Mouse (Mus musculus) liver, embryonic 11.5 days (tissue): ENCODE results near the gene Iqcf3. TPM values are rescaled to one million over a fixed set of nuclear protein-coding genes. Genes with fewer than 3 reads are reported as not detected.

ENCODE experiments used
- ATAC-seq: fragments of 200-750 bp; cut with Nextera tagmentation; replicated peaks from 2 replicates; pipeline ENCODE4 v1.8.0; 2017; ENCODE audit warnings: moderate number of reproducible peaks, mild to moderate bottlenecking, moderate TSS enrichment, moderate library complexity; ENCODE audit not compliant: low FRiP score
- DNase-seq: peaks from one replicate; pipeline ENCODE4 v3.0.0-alpha.2; 2017; ENCODE audit warnings: low spot score
- H3K27ac ChIP-seq: fragments of 300-500 bp; sonication (generic); 2 replicates; pipeline ENCODE4 v1.5.1; 2014; ENCODE audit warnings: mild to moderate bottlenecking, low read depth, low read length, control low read depth
- H3K27me3 ChIP-seq: fragments of 300-500 bp; sonication (generic); replicated peaks from 2 replicates; pipeline ENCODE4 v1.6.1; 2014; ENCODE audit warnings: low read length, mixed read lengths; ENCODE audit not compliant: control insufficient read depth, insufficient read depth
- H3K36me3 ChIP-seq: fragments of 300-500 bp; sonication (generic); 2 replicates; pipeline ENCODE4 v1.6.1; 2014; ENCODE audit warnings: mild to moderate bottlenecking, low read length, moderate library complexity, mixed read lengths; ENCODE audit not compliant: control insufficient read depth, insufficient read depth
- H3K4me1 ChIP-seq: fragments of 300-500 bp; sonication (generic); replicated peaks from 2 replicates; pipeline ENCODE4 v1.6.1; 2014; ENCODE audit warnings: low read length, mixed read lengths; ENCODE audit not compliant: control insufficient read depth, insufficient read depth
- H3K4me2 ChIP-seq: fragments of 300-500 bp; sonication (generic); 2 replicates; pipeline ENCODE4 v1.6.1; 2014; ENCODE audit warnings: mild to moderate bottlenecking, control low read depth, moderate library complexity
- H3K4me3 ChIP-seq: fragments of 300-500 bp; sonication (generic); 2 replicates; pipeline ENCODE4 v1.5.1; 2014; ENCODE audit warnings: low read depth, low read length, control low read depth
- H3K9ac ChIP-seq: fragments of 300-500 bp; sonication (generic); 2 replicates; pipeline ENCODE4 v1.6.1; 2014; ENCODE audit warnings: low read depth, low read length, control low read depth
- H3K9me3 ChIP-seq: fragments of 300-500 bp; sonication (generic); 2 replicates; pipeline ENCODE4 v1.6.1; 2016; ENCODE audit warnings: low read length, inconsistent platforms, mixed read lengths; ENCODE audit not compliant: control insufficient read depth
- WGBS: fragments of 180-500 bp; shearing (Covaris S2); extraction: QIAGEN DNeasy Blood & Tissue Kit; methylation state at CpG from one replicate; pipeline ENCODE4 v1.1.7; 2014; 5-methylcytosine and 5-hydroxymethylcytosine counted together
- polyA plus RNA-seq: library from polyadenylated mRNA; unstranded; fragments of >200 nt; fragmentation: Nextera tagmentation; extraction: Ambion mirVana; gene quantifications from 2 replicates; pipeline ENCODE4 v1.2.1, GENCODE M21; 2014

Gene Iqcf3
- polyA plus RNA-seq, 1 experiment from 2014 or later = not detected

- H3K27ac ChIP-seq = no peak overlapping the region
- 86% methylated on average over 16 of the region's 16 CpGs for WGBS
- H3K4me1 ChIP-seq = peaks cover 27% of the 10 kb centered on the region
- no peaks in the 10 kb centered on the region for H3K9me3 ChIP-seq
- no peak overlapping the region for H3K9ac ChIP-seq
- DNase-seq (no peak), ATAC-seq (no peak)
- H3K27me3 ChIP-seq = no peaks in the 10 kb centered on the region
- no peaks in the 10 kb centered on the region for H3K36me3 ChIP-seq
- H3K4me3 ChIP-seq = no peak overlapping the region
- no peak overlapping the region for H3K4me2 ChIP-seq
Observed at GRCm38 (mm10) chr9:106473081-106473752, 88.2 kb downstream of the Iqcf3 start.

- Histone ChIP-seq H3K27ac (no peak overlapping the region; the same call in 1 of the 2 replicates), H3K4me2 (no peak overlapping the region), H3K4me3 (no peak overlapping the region), H3K9me3 (no peaks in the 10 kb centered on the region), H3K27me3 (no peaks in the 10 kb centered on the region), H3K4me1 (peaks cover 23% of the 10 kb centered on the region), H3K9ac (no peak overlapping the region), H3K36me3 (no peaks in the 10 kb centered on the region)
- DNase-seq = no peak
- no peak for ATAC-seq
- 65% methylated on average over 4 of the region's 4 CpGs for WGBS
Observed at GRCm38 (mm10) chr9:106472321-106472720, 89.1 kb downstream of the Iqcf3 start.

GRCm38 (mm10) chr9:106471892-106472291, 89.5 kb downstream of the Iqcf3 start:
- peak overlapping the region; percentile 37 for H3K4me2 ChIP-seq
- no peak for ATAC-seq
- no peak overlapping the region for H3K4me3 ChIP-seq
- H3K4me1 ChIP-seq = peaks cover 23% of the 10 kb centered on the region
- no peak for DNase-seq
- H3K9me3 ChIP-seq = no peaks in the 10 kb centered on the region
- no peaks in the 10 kb centered on the region for H3K36me3 ChIP-seq
- WGBS = 35% methylated on average over 5 of the region's 5 CpGs
- H3K27ac ChIP-seq = no peak overlapping the region
- H3K27me3 ChIP-seq = no peaks in the 10 kb centered on the region
- no peak overlapping the region for H3K9ac ChIP-seq

GRCm38 (mm10) chr9:106470991-106471750, 90.3 kb downstream of the Iqcf3 start:
- Histone ChIP-seq H3K9ac (no peak overlapping the region), H3K27me3 (peaks cover under 1% of the 10 kb centered on the region; the same call in 1 of the 2 replicates), H3K4me1 (peaks cover 20% of the 10 kb centered on the region), H3K9me3 (no peaks in the 10 kb centered on the region), H3K27ac (no peak overlapping the region), H3K36me3 (no peaks in the 10 kb centered on the region), H3K4me2 (peak overlapping the region; percentile 37), H3K4me3 (no peak overlapping the region)
- 66% methylated on average over 14 of the region's 14 CpGs for WGBS
- DNase-seq = no peak
- ATAC-seq = no peak

- ATAC-seq = no peak
Observed at GRCm38 (mm10) chr9:106469776-106470175, 91.7 kb downstream of the Iqcf3 start.

GRCm38 (mm10) chr9:106469317-106469716, 92.1 kb downstream of the Iqcf3 start:
- Histone ChIP-seq H3K9ac (no peak overlapping the region), H3K4me3 (no peak overlapping the region), H3K27ac (no peak overlapping the region), H3K9me3 (no peaks in the 10 kb centered on the region), H3K27me3 (peaks cover 19% of the 10 kb centered on the region), H3K36me3 (no peaks in the 10 kb centered on the region), H3K4me2 (no peak overlapping the region), H3K4me1 (peaks cover 12% of the 10 kb centered on the region)
- ATAC-seq (no peak), DNase-seq (no peak)
- 51% methylated on average over 6 of the region's 6 CpGs for WGBS

More at GRCm38 (mm10) chr9:106469776-106470175, 91.7 kb downstream of the Iqcf3 start:
- DNase-seq = no peak
- Histone ChIP-seq H3K27ac (no peak overlapping the region), H3K9me3 (no peaks in the 10 kb centered on the region), H3K4me3 (no peak overlapping the region), H3K9ac (no peak overlapping the region), H3K36me3 (no peaks in the 10 kb centered on the region), H3K4me1 (peaks cover 12% of the 10 kb centered on the region), H3K27me3 (peaks cover 15% of the 10 kb centered on the region), H3K4me2 (no peak overlapping the region)
- WGBS = 55% methylated on average over 9 of the region's 9 CpGs

GRCm38 (mm10) chr9:106467746-106468145, 93.7 kb downstream of the Iqcf3 start:
- WGBS = 86% methylated on average over 7 of the region's 7 CpGs
- no peaks in the 10 kb centered on the region for H3K9me3 ChIP-seq
- no peak overlapping the region for H3K4me2 ChIP-seq
- no peak overlapping the region for H3K27ac ChIP-seq
- no peak overlapping the region for H3K9ac ChIP-seq
- no peak overlapping the region for H3K4me3 ChIP-seq
- H3K4me1 ChIP-seq = peaks cover 7% of the 10 kb centered on the region
- peaks cover 29% of the 10 kb centered on the region for H3K27me3 ChIP-seq
- H3K36me3 ChIP-seq = 0 out of 2 replicates have a peak, but pooled peaks cover 3% of the 10 kb centered on the region
- DNase-seq (no peak), ATAC-seq (no peak)

GRCm38 (mm10) chr9:106466721-106467120, 94.7 kb downstream of the Iqcf3 start:
- H3K9me3 ChIP-seq = no peaks in the 10 kb centered on the region
- H3K27ac ChIP-seq = no peak overlapping the region
- 78% methylated on average over 6 of the region's 6 CpGs for WGBS
- peaks cover 29% of the 10 kb centered on the region for H3K27me3 ChIP-seq
- H3K36me3 ChIP-seq = 0 out of 2 replicates have a peak, but pooled peaks cover 8% of the 10 kb centered on the region
- no peak overlapping the region for H3K9ac ChIP-seq
- no peak overlapping the region for H3K4me2 ChIP-seq
- no peak overlapping the region for H3K4me3 ChIP-seq
- DNase-seq (no peak), ATAC-seq (no peak)
- H3K4me1 ChIP-seq = peaks cover 7% of the 10 kb centered on the region
